Mouse (Mus musculus) gonadal fat pad, adult 2 months (tissue): ENCODE data around the gene Shroom3. TPM values are rescaled to one million over a fixed set of nuclear protein-coding genes. Genes with fewer than 3 reads are reported as not detected.

Experiments used
- DNase-seq: peaks from one replicate; pipeline ENCODE4 v3.0.0-alpha.2; 2012; ENCODE audit warnings: low read depth
- polyA plus RNA-seq: library from polyadenylated mRNA; depleted of rRNA; stranded (reverse); fragments of >200 nt; gene quantifications from 2 replicates; pipeline ENCODE4 v1.2.3, GENCODE M21; 2012; rRNA removed

The Shroom3 gene
- 24.9 and 34.4 TPM in 2 replicates for polyA plus RNA-seq

DNA sequence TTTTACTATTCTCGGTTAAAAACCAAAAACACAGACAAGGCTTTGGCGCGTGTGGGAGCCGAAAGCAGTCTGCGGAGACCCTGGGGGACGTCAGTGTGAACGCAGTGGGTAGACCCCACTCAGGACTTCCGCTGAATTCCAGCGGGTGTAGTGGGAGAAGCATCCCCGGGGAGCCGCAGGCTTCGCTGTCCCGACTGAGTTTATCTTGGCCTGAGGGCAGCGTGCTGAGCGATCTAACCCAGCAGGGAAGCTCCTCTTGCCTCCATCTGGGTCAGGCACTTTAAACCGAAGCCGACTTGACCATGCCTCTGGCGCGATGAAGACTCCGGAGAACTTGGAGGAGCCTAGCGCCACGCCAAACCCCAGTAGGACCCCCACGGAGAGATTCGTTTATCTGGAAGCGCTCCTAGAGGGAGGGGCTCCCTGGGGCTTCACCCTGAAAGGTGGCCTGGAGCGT, at the start of gene Shroom3:
TSS of gene Shroom3 (plus strand) at position 85 of the 457 bp plus-strand sequence.
- DNase-seq = no peak

DNA sequence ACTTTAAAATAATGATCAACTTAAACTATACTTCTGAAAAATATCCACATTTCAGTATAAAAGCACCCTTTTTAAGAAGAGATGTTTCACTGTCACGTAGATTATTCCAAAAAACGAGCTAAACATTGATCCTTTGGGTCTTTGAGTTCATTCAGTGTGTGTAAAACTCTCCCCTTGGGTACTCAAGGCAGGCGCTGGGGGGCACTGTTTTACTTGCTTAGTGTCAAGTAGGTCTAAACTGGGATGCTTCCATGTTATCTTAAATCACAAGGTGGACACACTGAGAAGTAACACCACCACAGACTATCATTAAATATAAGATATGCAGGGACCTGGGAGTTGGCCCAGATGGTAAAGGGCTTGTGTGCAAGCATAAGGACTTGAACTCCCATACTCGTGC, 49.7 kb upstream of the Shroom3 start:
- DNase-seq = no peak

DNA sequence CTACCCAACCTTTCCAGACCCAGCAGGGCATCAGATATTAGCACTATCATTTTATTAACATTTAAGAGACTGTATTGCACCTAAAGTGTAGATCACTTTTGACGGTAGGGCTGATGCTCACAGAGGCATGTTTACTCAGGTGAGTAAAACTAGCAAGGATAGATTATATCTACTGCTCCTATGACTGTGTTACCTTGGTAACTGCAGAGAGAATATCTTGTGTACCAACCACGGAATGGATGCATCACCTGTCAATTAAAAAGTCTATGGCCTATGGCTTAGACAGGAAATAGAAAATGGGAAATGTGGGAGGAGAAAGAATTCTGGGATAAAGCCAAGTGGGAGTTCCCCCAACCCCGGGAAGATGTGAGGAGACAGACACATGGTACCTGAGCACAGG, 48.3 kb upstream of the Shroom3 start:
- DNase-seq = no peak

DNA sequence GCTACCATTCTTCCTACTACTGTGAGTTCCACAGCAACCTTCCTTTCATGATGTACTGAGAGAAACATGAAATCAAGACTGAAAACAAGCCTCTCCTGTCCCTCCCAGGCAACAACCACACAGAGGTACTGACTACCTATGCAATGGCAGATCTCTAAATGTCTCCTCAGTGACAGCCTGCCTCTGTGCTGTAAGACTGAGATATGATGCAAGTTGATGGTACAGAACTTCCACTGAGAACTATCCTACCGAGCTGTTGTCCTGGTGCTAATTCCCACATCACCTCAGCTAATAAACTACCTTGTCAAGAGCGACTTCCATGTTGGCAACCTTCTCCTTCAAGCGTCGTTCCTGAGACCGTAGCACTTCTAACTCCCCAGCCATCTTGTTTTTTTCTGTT, 47.3 kb upstream of the Shroom3 start:
- DNase-seq = no peak

DNA sequence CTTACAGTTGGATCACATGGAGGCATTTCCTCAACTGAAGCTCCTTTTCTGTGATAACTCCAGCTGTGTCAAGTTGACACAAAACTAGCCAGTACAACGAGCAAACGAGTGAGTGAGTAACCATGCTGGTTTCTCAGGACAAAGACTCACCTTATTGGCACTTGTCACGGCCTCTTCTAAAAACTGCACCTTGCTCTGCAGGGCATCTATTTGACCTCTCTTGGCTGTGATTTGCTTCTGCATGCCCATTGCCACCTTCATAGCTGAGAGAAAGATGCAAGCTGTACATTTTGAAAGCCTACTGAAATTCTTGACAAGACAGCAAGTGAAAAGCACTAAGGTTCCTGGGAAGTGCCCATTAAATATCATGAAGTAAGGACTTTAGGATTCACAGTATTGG, 42.4 kb upstream of the Shroom3 start:
- DNase-seq = no peak

DNA sequence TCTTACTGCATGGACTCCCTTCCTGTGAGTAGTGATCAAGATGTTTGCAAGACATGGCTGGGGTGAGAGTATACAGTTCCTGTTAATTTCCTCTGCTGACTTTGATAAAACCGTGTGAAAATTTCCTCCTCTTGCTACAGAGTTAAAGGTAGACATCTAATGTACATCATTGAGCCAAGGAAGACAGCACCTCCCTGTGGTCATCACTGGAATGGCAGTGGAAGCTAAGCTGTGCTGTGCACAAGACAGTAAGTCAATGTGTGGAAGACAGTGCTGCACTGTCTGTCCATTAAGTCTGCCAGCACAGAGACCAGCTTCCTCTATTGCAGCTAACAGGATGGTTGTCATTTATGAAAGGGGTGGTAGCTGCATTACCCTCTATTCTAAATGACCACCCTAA, 27.0 kb upstream of the Shroom3 start:
- DNase-seq = no peak

DNA sequence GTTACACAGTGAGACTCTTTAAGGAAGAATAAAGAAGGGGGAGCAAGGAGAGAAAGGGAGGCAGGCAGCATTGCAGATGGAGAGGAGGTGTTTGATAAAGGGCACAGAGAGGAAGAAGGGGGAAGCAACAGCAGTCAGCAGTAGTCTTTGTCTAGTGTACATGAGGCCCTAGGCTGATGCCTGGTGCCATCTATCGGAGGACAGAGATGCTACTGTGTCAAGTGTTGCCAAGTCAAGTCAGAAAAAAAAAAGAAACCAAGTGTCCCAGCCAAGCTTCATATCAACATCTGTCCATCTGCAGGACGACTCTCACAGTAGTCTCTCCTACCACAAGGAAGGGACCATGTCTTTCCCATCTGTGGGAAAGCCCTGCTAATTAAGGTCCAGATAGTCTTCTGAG, 18.9 kb upstream of the Shroom3 start:
- DNase-seq = no peak

DNA sequence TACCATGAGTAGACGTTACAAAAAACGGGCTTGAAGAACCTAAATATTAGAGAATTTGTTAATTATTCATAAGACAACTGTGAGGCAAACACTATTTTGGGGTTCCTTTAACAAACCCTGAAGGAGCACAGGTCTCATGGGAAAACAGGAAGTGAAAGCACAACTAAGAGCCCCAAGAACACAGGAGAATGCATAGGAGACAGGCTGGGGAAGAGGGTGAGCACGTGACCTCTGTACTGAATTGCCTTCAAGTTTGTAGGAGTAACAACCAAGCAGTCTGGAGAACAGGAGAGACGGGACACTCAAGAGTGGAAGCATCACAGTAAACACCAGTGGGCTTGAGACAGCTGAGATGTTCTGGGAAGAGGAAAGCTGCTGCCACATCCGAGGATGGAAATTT, 16.4 kb upstream of the Shroom3 start:
- DNase-seq = no peak

DNA sequence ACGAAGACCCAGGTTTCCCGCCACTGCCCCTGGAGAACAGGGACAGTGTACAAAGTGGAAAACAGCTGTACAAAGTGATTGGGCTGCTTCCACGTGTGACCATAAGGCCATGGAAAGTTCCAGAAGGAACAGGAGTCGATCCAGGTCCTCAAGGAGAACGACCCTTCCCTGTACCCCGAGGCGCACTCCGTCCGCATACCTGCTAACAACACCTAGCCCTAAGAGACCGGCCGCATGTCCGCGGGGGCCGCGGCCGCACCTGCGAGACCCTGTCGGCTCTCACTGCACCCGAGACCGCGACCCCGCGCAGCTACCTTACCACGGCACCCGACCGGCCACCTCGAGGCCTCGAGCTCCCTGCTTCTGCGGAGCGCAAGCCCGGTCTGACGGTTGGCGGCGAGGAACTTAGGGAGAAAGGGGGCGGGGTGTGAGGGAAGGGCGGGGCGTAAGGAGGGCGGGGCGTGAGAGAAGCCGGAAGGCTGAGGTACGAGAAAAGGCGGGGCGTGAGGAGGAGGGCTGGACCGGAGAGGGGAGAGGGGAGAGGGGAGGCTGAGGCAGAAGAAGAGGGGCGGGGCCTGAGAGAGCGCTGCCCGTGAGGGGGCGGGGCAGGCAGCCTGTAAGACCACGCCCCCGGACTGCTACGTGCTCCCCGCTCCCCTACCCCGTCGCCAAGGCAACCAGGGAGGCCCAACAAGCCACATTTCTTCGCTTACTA, 8.2 kb upstream of the Shroom3 start, which contains the start of gene Ccdc158:
TSS of gene Ccdc158 (minus strand) at position 413 of the 715 bp plus-strand sequence.
- no peak for DNase-seq

DNA sequence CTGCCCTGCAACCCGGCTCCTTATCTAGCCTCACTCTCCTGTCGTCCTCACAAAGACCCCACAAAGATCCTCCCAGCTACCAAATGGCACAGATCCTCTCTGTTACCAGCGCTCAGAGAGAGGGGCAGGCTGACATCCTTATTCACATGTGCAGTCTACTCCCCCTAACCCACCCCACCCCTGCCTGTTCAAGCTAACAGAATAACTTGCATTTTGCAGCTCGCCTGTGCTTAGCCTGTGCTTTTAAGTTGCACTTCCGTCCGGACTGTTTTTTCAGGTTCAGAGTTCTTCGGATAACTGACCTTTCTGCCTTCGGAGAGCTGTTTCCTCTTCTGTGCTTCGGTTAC, 7.7 kb upstream of the Shroom3 start:
- no peak for DNase-seq

DNA sequence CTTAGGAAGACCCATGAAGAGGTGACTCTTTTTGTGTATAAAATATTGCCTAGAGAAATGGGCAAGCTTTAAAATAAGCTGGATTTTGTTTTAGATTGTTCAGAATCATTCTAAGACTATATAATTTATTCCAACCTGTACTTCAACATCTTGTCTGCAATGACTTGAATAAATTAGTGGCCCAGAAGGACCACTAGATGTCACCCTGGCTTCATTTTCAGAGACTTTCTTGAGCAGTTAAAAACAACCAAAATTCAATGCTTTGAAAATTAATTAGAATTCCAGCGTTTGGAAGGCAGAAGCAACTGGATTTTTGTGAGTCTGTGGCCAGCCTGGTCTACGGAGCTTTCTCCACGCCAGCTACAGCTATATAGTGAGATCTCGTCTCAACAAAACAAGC, 3.8 kb upstream of the Shroom3 start:
- DNase-seq = no peak

DNA sequence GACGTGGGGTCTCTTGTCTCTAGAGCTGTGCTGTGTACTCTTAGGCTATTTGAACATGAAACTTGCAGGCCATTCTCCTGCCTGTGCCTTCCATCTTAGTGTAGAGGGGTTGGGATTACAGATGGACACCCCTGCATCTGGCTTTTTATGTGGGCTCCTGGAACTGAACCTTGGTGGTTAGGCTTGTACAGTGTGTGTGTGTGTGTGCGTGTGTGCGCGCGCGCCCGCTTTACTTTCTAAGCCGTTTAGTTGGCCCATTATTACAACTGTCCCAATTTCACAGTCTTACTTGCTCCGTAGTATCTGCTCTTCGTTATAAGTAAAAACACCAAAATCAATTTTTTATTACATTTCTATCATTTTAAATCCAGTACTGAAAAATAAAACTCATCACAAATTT, 1.4 kb upstream of the Shroom3 start:
- DNase-seq = no peak

DNA sequence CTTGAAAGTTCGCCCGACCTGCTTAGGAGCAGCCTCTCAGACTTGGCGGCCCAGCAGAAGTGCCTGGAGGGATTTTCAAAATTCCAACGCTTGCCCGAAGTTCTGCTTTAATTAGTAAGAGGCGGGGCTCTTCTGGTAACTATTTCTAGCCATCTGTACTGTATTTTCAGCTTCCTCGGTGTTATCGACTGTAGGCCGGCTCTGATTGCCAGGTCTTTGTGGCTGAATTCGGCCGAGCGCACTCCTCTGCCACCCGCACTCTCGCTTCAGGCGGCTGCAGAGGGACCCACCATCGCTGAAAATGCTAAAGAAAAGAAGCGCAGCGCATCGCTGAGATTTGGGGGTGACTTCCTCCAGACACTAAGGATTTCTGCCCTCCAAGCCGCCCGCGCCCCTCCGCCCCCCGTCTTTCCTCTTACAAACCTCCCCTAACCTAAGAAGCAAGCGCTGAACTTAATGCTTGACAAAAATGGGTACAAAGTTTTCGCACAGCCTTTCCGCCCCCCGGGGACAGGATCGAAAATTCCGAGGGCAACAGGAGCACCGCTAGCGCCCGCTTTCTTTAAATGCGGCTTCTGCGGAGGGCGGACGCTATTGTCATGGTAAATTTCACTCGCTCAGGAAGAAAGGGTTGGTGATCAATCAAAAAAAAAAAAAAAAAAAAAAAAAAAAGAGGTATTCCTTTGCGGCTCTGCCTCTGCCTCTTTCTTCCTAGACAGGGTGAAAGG, 450 bp upstream of the Shroom3 start:
- no peak for DNase-seq

DNA sequence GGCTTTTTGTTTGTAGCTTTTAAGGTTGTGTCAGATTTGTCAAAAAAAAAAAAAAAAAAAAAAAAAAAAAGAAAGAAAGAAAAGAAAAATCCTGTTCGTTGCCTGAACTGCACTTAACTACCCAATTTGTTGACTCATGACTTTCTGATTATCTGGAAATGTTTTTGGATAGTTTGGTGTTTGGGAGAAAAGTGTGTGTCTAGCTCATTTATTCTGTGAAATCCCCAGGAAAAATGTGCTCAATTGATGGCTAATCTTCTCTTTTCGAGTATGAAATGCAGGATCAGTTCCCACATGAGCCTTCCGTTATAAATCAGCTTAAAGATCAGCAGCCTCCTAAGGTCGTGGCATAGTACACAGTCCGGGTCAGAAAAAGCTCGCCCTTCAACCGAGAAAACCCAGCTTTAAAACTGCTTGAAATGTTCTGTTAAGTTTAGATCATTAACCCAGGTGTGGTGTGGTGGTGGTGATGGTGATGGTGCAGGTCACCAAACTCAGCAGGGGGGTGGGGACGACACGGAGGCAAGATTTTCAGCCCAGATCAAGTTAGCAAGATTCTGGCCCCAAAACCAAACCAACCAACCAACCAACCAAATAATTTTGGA, 738 bp downstream of the Shroom3 start:
- no peak for DNase-seq

DNA sequence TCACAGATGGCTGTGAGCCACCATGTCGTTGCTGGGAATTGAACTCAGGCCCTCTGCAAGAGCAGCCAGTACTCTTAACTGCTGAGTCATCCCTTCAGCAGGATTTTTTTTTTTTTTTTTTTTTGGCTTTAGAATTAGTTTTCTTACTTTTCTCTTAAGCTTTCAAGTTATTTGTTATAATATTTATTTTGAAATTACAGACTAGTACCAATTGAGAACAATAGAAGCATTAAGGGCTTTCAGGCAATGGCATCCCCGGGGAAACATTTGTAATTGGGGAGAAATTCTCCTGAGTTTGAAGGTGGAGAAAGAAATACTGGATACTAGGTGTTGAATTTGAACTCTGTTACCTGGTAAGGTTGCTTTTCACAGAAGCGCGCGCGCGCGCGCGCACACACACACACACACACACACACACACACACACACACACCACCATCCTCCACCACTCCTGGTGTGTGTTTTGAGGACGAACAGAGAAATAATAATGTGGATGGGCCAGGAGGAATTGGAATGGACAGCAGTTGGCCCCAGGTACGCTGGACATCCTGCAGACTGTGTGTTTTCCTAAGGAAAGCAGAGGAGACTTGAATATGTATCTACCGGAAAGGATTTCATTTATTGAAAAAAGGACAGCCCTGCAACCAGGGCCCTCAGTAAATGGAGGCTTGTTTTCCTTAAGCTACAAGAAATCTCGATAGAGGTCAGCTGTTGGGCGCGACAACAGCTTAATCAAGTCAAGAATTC, 1.7 kb downstream of the Shroom3 start:
- DNase-seq = no peak

DNA sequence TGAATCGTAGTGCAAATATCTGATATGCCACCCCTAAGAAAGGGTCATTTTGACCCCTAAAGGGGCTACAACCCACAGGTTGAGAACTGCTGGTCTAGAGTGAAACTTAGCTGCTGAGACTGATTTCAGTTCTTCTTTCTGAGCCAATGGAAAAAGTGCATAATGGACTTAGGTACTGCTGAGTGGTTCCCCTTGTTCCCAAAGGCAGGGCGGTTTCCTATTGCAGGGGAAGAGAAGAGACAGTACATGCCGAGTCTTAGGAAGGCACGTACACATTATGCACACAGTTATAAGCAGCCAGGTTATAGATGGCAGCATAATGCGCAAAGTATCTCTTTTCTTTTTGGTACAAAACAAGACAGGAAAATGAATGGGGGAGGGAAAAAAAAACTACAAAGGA, 4.9 kb downstream of the Shroom3 start:
- no peak for DNase-seq

DNA sequence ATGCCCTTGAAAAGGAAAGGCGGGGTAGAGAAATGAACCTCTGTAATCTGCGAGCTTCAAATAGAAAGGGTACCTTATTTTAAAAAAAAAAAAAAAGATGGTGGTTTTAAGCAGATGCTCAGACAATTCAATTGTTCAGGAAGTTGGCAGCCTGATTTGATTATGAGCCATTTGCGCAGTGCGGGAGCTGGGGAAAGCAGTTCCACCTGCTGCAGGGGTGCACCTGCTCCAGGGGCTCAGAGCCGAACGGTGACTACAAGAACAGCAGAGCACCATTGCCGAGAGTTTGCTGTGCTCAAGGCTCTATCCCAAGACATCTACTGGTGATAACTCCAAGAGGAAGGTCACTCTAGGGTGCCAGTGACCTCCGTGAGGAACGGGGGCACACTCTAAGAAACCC, 5.3 kb downstream of the Shroom3 start:
- no peak for DNase-seq

DNA sequence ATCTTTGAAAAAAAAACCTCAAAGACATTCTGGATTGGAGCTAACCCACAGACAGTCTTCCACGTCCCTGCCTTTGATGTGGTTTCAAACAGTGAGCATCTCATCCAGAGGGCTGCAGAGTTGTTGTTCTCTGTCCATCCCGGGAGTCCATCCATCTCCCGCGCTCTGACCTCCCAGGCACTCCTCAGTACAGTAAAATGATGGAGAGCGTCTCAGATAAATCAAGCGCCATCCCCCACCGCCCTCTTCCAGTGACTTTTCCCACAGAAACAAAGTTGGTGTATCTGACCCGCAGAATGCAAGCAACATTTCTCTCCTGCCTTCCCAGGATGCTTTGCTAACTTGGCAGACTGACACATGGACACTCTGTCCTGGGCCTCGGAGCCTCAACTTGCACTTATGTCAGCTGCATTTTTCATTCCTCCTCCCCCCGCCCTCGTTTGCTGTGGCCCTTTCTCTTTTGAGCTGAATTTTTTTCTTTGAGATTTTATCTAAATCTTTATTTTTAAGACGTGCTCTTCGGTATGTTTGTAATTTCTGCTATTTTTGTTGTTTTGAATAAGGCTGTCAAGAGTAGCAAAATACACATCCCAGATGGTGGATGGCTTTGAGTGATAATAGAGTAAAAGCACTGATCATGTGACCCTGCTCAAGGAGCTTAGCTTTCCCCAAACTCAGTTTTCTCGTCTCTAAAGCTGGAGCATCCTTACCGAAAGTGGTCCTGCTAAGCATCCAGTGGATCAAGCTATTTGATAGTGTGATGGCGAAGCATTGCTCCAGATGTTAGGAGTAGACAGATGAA, 9.2 kb downstream of the Shroom3 start:
- no peak for DNase-seq

DNA sequence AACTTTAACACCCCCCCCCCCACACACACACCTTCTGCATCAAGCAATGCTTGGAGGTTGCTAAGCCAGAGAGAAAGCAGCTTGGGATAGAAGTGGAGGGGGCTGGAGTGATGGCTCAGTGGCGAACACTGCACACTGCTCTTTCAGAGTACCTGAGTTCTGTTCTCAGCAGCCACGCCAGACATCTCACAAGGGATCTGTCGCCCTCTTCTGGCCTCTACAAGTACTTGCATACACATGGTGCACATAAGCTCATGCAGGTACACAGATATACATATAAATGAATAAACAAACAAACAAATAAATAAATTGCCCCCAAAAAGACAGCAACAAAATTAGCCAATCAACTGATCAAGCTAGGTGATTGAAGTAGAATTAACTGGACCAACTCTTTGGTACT, 10.5 kb downstream of the Shroom3 start:
- no peak for DNase-seq

DNA sequence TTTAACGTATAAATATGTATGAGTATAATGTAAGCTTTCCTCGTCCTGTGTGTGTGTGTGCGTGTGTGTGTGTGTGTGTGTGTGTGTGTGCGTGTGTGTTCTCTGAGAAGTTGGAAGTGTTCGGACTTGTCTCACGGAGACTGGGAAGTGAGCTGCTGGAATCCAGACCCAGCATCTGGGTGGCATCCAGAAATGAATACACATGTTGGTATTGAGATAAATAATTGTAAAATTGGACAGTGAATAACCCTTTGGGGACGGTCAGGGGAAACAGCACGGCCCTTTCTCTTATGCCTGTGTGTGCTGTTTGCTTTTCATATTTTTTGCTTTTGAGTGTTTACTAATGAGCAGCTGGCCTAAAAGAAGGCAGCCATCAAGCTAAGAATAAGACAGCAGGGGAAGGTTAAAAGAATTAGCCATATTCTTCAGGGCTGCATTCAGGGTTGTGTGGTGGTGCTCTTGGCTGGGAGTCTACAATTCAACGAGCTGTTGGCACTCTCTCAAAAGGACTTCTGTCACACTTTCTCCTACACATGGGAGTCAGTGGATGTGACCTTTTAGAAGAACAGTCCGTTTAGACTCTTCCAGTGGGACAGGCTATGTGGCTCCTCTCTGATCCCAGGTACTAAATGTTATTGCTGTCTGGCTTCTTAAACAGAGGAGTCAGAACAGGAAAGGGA, 11.2 kb downstream of the Shroom3 start:
- no peak for DNase-seq
